Mouse (Mus musculus) C2C12 (cell line): ENCODE measurements around the gene Tspoap1. TPM values are rescaled to one million over a fixed set of nuclear protein-coding genes. Genes with fewer than 3 reads are reported as not detected.
A peak's percentile ranks its signal among the peaks of the same experiment; 100 is the strongest.

Experiments
- H3K27me3 ChIP-seq: one replicate; pipeline ENCODE4 v1.6.1; 2011; ENCODE audit not compliant: control insufficient read depth, insufficient read depth, insufficient read length
- H3K36me3 ChIP-seq: one replicate; pipeline ENCODE4 v1.6.1; 2011; ENCODE audit not compliant: control insufficient read depth, insufficient read depth
- H3K4me3 ChIP-seq: one replicate; pipeline ENCODE4 v1.5.1; 2011; ENCODE audit warnings: mild to moderate bottlenecking, control low read depth; ENCODE audit not compliant: poor library complexity, insufficient read depth, severe bottlenecking
- H3K79me2 ChIP-seq: one replicate; pipeline ENCODE4 v1.6.1; 2011; ENCODE audit not compliant: control insufficient read depth, insufficient read depth
- H3K79me3 ChIP-seq: one replicate; pipeline ENCODE4 v1.6.1; 2011; ENCODE audit warnings: low read depth, control low read depth
- H3ac ChIP-seq: one replicate; pipeline ENCODE3; 2011; ENCODE audit warnings: low read depth; ENCODE audit not compliant: control insufficient read depth, insufficient read length
- CEBPB ChIP-seq: IDR thresholded peaks from one replicate; pipeline ENCODE4 v1.6.1; 2011; ENCODE audit warnings: low read depth, mild to moderate bottlenecking, control low read depth, moderate library complexity
- CTCF ChIP-seq: IDR thresholded peaks from one replicate; pipeline ENCODE4 v1.5.1; 2011; ENCODE audit not compliant: control insufficient read depth, insufficient read depth, insufficient read length
- FOSL1 ChIP-seq: IDR thresholded peaks from one replicate; pipeline ENCODE4 v1.8.0; 2011; ENCODE audit warnings: mild to moderate bottlenecking, low read length; ENCODE audit not compliant: poor library complexity, insufficient read depth, severe bottlenecking
- MAX ChIP-seq: IDR thresholded peaks from one replicate; pipeline ENCODE4 v1.6.1; 2011; ENCODE audit warnings: mild to moderate bottlenecking, control low read depth
- MYOD1 ChIP-seq: IDR thresholded peaks from one replicate; pipeline ENCODE4 v1.6.1; 2011; ENCODE audit warnings: low read depth; ENCODE audit not compliant: control insufficient read depth, insufficient read length
- MYOG ChIP-seq: IDR thresholded peaks from one replicate; pipeline ENCODE4 v1.6.1; 2011; ENCODE audit not compliant: control insufficient read depth, insufficient read length; ENCODE audit errors: extremely low read depth
- USF1 ChIP-seq: IDR thresholded peaks from one replicate; pipeline ENCODE4 v1.6.1; 2011; ENCODE audit warnings: low read depth, mild to moderate bottlenecking, control low read depth, moderate library complexity
- microRNA-seq: library from miRNA; unstranded; fragments of <30 nt; microRNA quantifications from one replicate; pipeline ENCODE4, GENCODE M21; 2019; ENCODE audit warnings: borderline microRNAs expressed
- polyA plus RNA-seq: library from polyadenylated mRNA; unstranded; fragments of >200 nt; fragmentation: generic; extraction: Trizol; gene quantifications from one replicate; pipeline ENCODE4 v1.2.1, GENCODE M21; 2012; ENCODE audit warnings: missing spikeins

Tspoap1 gene
- polyA plus RNA-seq, 1 experiment, result not detected

DNA sequence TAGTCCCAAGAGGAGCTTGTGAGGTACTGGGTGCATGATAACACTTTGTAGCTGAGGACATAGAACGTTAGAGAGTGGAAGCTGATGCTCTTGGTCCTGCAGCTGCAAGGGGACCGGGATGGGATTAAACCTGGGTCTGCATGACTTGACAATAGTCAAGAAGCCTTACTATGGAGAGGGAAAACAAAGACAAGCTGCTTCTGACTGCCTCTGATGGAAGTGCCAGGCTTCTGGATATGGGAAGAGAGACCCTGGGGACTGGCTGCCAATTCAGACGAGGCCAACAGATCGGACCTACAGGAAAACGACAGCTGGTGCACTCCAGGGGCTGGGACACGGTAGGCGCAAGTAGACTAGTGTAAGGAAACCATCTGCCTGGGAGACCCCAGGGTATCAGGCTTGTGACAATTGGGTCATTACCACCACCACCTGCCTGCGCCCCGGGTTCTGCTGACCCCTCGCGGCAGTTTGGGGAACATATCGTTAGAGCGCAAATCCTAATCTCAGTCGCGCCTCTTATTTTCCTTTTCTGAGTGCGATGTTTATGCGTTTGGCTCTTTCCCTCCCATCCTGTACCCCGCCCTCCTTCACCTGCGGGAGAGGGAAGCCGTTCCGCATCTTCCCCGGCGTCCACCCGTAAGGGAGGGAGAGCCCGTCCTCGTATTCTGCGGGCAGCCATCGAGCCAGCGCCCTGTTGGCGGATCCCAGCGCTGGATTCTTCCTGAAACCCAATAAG is 56.5 kb downstream of the Tspoap1 start:
- H3K27me3 ChIP-seq, result peaks cover 61% of the 10 kb centered on the region
- no peaks in the 10 kb centered on the region for H3K79me2 ChIP-seq
- no peak overlapping the region for H3K4me3 ChIP-seq
- TF ChIP-seq CEBPB, result no peak
- no peak for TF ChIP-seq FOSL1
- no peak for TF ChIP-seq MYOG
- no peak for TF ChIP-seq MAX
- peak; percentile 47 for TF ChIP-seq CTCF
- peak overlapping the region; percentile 5 for H3ac ChIP-seq
- no peaks in the 10 kb centered on the region for H3K36me3 ChIP-seq
- no peaks in the 10 kb centered on the region for H3K79me3 ChIP-seq

DNA sequence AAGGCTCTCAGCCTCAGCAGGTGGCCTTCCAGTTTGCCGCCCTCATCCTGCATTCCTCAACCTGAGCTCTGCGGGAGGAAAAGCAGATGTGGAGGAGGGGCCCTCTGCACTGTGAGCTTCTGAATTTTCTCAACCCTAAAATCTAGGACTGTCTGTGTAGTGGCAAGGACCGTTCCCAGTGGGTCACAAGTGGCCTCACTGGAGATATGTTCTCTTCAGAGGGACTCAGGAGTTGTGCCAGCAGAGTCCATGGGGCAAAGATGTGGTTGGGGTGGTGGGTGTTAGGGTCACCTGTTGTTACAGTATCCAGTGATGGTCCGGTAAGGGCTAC is 57.1 kb downstream of the Tspoap1 start:
- peaks cover 66% of the 10 kb centered on the region for H3K27me3 ChIP-seq
- no peaks in the 10 kb centered on the region for H3K36me3 ChIP-seq
- H3K79me2 ChIP-seq, result no peaks in the 10 kb centered on the region
- peak overlapping the region; percentile 5 for H3ac ChIP-seq
- H3K4me3 ChIP-seq, result no peak overlapping the region
- TF ChIP-seq CEBPB (no peak), FOSL1 (no peak), MAX (no peak), MYOG (no peak), USF1 (no peak), CTCF (no peak), MYOD1 (no peak)
- no peaks in the 10 kb centered on the region for H3K79me3 ChIP-seq

DNA sequence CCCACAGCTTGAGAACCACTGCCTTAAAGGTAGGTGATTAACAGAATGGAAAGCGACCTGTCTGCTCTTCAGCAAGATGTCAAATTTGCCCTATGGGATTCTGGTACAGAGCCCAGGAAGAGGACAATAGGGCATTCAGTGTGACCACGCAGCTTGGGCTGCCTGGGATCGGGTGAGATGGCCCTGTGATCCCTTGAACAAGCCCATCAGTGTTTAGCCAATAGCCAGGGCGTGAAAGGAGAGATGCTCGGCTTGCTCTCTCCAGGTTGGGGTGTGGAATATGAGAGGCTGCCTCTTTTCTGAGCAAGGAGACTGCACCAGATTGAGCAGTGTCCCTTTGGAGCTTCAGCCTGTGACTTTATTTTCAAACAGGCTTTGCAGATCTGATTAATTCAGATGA is 61.2 kb downstream of the Tspoap1 start:
- Histone ChIP-seq H3K36me3 (no peaks in the 10 kb centered on the region), H3K79me2 (no peaks in the 10 kb centered on the region), H3K4me3 (no peak overlapping the region), H3ac (no peak overlapping the region), H3K79me3 (no peaks in the 10 kb centered on the region), H3K27me3 (peaks cover 76% of the 10 kb centered on the region)
- TF ChIP-seq CTCF (no peak), FOSL1 (no peak)

DNA sequence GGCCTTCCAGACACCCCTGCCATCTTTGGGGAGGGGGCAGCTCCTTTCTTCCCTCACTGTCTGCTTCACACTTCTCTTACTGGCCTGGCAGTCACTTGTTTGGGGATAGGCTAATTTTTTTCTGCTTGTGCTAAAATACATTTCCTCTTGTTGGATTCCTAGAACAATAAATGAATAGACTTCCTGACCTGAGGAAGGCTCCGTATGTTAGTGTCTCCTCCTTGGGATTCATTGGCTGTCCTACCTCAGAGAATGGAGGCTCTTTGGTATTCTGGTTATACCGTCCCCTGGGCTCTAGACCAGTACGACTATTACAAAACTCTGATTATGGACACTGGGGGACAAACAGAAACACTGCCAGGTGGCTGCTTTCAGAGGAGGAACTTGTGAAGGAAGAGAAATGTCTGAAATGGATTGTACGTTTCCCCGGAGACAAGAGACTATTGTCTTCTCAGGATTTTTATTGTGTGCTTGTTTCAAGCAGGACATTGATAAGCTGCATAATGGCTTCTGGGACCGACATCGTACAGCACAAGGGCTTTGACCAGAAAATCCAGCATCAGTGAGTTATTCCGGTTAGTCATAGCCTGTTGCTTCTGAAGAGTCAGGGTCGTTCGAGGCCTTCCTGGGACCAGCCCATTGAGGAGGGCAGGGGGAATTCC is 68.0 kb downstream of the Tspoap1 start, which contains the start of gene Lpo:
Gene Lpo (minus strand): TSS at position 51 of the 662 bp plus-strand sequence.
- H3ac ChIP-seq, result no peak within 1 kb of the TSS
- H3K27me3 ChIP-seq, result peaks cover 62% of the 10 kb centered on the region
- no peaks in the 10 kb centered on the region for H3K36me3 ChIP-seq
- H3K79me2 ChIP-seq, result no peaks in the 10 kb centered on the region
- TF ChIP-seq CEBPB (no peak), MYOD1 (no peak), MAX (no peak), CTCF (no peak)
- no peaks in the 10 kb centered on the region for H3K79me3 ChIP-seq
- no peak within 1 kb of the TSS for H3K4me3 ChIP-seq

Small RNA genes lying within 50 kb of the gene (microRNA-seq; reads per million reads assigned to microRNA genes)
- gene Mir142 (not detected), gene Mir142b (not detected)

Other genes with a start within 250 kb of the Tspoap1 start
- gene Gm11492, start 193.9 kb upstream of the Tspoap1 start, polyA plus RNA-seq, result not detected
- 0.19 TPM for gene Sept4, start 191.6 kb upstream of the Tspoap1 start, polyA plus RNA-seq
- 28.0 TPM for gene Mtmr4, start 168.4 kb upstream of the Tspoap1 start, polyA plus RNA-seq
- 0.02 TPM for gene Hsf5, start 143.4 kb upstream of the Tspoap1 start, polyA plus RNA-seq
- gene Rnf43, start 97.8 kb upstream of the Tspoap1 start, polyA plus RNA-seq, result not detected
- gene Supt4a, start 23.0 kb upstream of the Tspoap1 start, polyA plus RNA-seq, result 214 TPM
- gene Mpo, start 33.0 kb downstream of the Tspoap1 start, polyA plus RNA-seq, result not detected
- not detected for gene Lpo, start 67.7 kb downstream of the Tspoap1 start, polyA plus RNA-seq
- 5.8 TPM for gene Mks1, start 92.7 kb downstream of the Tspoap1 start, polyA plus RNA-seq
- not detected for gene Epx, start 115.0 kb downstream of the Tspoap1 start, polyA plus RNA-seq
- gene Olfr462, start 131.7 kb downstream of the Tspoap1 start, polyA plus RNA-seq, result not detected
- not detected for gene Olfr463, start 136.8 kb downstream of the Tspoap1 start, polyA plus RNA-seq
- not detected for gene Olfr464, start 160.4 kb downstream of the Tspoap1 start, polyA plus RNA-seq
- 75.1 TPM for gene Dynll2, start 227.0 kb downstream of the Tspoap1 start, polyA plus RNA-seq